Mouse (Mus musculus) heart, embryonic 10.5 days (tissue): ENCODE measurements around the gene Zyg11b. TPM values are rescaled to one million over a fixed set of nuclear protein-coding genes. Genes with fewer than 3 reads are reported as not detected.

Source experiments
- DNase-seq: peaks from one replicate; pipeline ENCODE4 v3.0.0-alpha.2; 2017; ENCODE audit warnings: low spot score
- H3K27ac ChIP-seq: fragments of 300-500 bp; sonication (generic); 2 replicates; pipeline ENCODE4 v1.5.1; 2016; ENCODE audit warnings: mild to moderate bottlenecking
- H3K27me3 ChIP-seq: fragments of 300-500 bp; sonication (generic); 2 replicates; pipeline ENCODE4 v1.6.1; 2016; ENCODE audit warnings: mild to moderate bottlenecking; ENCODE audit not compliant: poor library complexity, insufficient read depth, severe bottlenecking
- H3K36me3 ChIP-seq: fragments of 300-500 bp; sonication (generic); 2 replicates; pipeline ENCODE4 v1.6.1; 2016; ENCODE audit warnings: mild to moderate bottlenecking, moderate library complexity
- H3K4me1 ChIP-seq: fragments of 300-500 bp; sonication (generic); 2 replicates; pipeline ENCODE4 v1.6.1; 2016; ENCODE audit warnings: mild to moderate bottlenecking
- H3K4me3 ChIP-seq: fragments of 300-500 bp; sonication (generic); 2 replicates; pipeline ENCODE4 v1.5.1; 2016; ENCODE audit warnings: mild to moderate bottlenecking, moderate library complexity
- H3K9me3 ChIP-seq: fragments of 300-500 bp; sonication (generic); 2 replicates; pipeline ENCODE4 v1.6.1; 2016; ENCODE audit warnings: mild to moderate bottlenecking, moderate library complexity
- WGBS: fragments of 180-500 bp; shearing (Covaris S2); methylation state at CpG from one replicate; pipeline ENCODE4 v1.1.7; 2016; 5-methylcytosine and 5-hydroxymethylcytosine counted together
- polyA plus RNA-seq: library from polyadenylated mRNA; unstranded; fragments of >200 nt; fragmentation: Nextera tagmentation; extraction: Ambion mirVana; gene quantifications from 2 replicates; pipeline ENCODE4 v1.2.1, GENCODE M21; 2016

Gene Zyg11b
- polyA plus RNA-seq, 1 experiment from 2014 or later = 7.8 TPM

- H3K4me1 ChIP-seq = peaks cover 10% of the 10 kb centered on the region
- H3K27me3 ChIP-seq = peaks cover 26% of the 10 kb centered on the region
- no peaks in the 10 kb centered on the region for H3K36me3 ChIP-seq
- no peaks in the 10 kb centered on the region for H3K9me3 ChIP-seq
- no peak overlapping the region for H3K27ac ChIP-seq
- no peak overlapping the region for H3K4me3 ChIP-seq
- no peak for DNase-seq
- WGBS = 79% methylated on average over 2 of the region's 2 CpGs
Measured at GRCm38 (mm10) chr4:108213023-108213422, 87.9 kb downstream of the Zyg11b start.

- no peaks in the 10 kb centered on the region for H3K9me3 ChIP-seq
- DNase-seq = no peak
- H3K27me3 ChIP-seq = no peaks in the 10 kb centered on the region
- no peaks in the 10 kb centered on the region for H3K4me1 ChIP-seq
- H3K36me3 ChIP-seq = no peaks in the 10 kb centered on the region
- WGBS = 80% methylated on average over 6 of the region's 6 CpGs
- H3K27ac ChIP-seq = no peak overlapping the region
- no peak overlapping the region for H3K4me3 ChIP-seq
Measured at GRCm38 (mm10) chr4:108204629-108205028, 96.3 kb downstream of the Zyg11b start.

- Histone ChIP-seq H3K4me1 (0 out of 2 replicates have a peak, but pooled peaks cover 4% of the 10 kb centered on the region), H3K27me3 (no peaks in the 10 kb centered on the region), H3K36me3 (no peaks in the 10 kb centered on the region), H3K4me3 (no peak overlapping the region), H3K9me3 (no peaks in the 10 kb centered on the region), H3K27ac (no peak overlapping the region)
- 60% methylated on average over 2 of the region's 2 CpGs for WGBS
- no peak for DNase-seq
Measured at GRCm38 (mm10) chr4:108199236-108199635, 101.7 kb downstream of the Zyg11b start.

GRCm38 (mm10) chr4:108196277-108196855, 104.5 kb downstream of the Zyg11b start:
- no peaks in the 10 kb centered on the region for H3K36me3 ChIP-seq
- WGBS = 63% methylated on average over 6 of the region's 6 CpGs
- 0 out of 2 replicates have a peak, but pooled peaks cover 4% of the 10 kb centered on the region for H3K4me1 ChIP-seq
- H3K9me3 ChIP-seq = no peaks in the 10 kb centered on the region
- DNase-seq = no peak
- 0 out of 2 replicates have a peak overlapping the region, but pooled peaks have one; percentile 12 for H3K27ac ChIP-seq
- no peaks in the 10 kb centered on the region for H3K27me3 ChIP-seq
- H3K4me3 ChIP-seq = no peak overlapping the region

GRCm38 (mm10) chr4:108192821-108193323, 108.0 kb downstream of the Zyg11b start:
- WGBS = 82% methylated on average over 2 of the region's 2 CpGs
- Histone ChIP-seq H3K27ac (no peak overlapping the region), H3K4me1 (0 out of 2 replicates have a peak, but pooled peaks cover 4% of the 10 kb centered on the region), H3K4me3 (no peak overlapping the region), H3K27me3 (no peaks in the 10 kb centered on the region), H3K9me3 (no peaks in the 10 kb centered on the region), H3K36me3 (no peaks in the 10 kb centered on the region)
- no peak for DNase-seq

- DNase-seq = no peak
- Histone ChIP-seq H3K27ac (no peak overlapping the region), H3K36me3 (no peaks in the 10 kb centered on the region), H3K27me3 (no peaks in the 10 kb centered on the region), H3K9me3 (no peaks in the 10 kb centered on the region), H3K4me1 (no peaks in the 10 kb centered on the region), H3K4me3 (no peak overlapping the region)
- 58% methylated on average over 1 of the region's 1 CpGs for WGBS
Measured at GRCm38 (mm10) chr4:108182278-108182677, 118.6 kb downstream of the Zyg11b start.

Other genes with a start within 250 kb of the Zyg11b start
- gene Podn, start 204.7 kb downstream of the Zyg11b start, polyA plus RNA-seq = 0.21 and 0.48 TPM in 2 replicates
- gene Scp2, start 156.1 kb downstream of the Zyg11b start, polyA plus RNA-seq = 179 and 191 TPM in 2 replicates
- gene Echdc2, start 135.7 kb downstream of the Zyg11b start, polyA plus RNA-seq = 15.3 and 19.2 TPM in 2 replicates
- not detected in 2 replicates for gene Zyg11a, start 83.0 kb downstream of the Zyg11b start, polyA plus RNA-seq
- 58.4 and 61.1 TPM in 2 replicates for gene Coa7, start 27.0 kb upstream of the Zyg11b start, polyA plus RNA-seq
- gene Shisal2a, start 82.3 kb upstream of the Zyg11b start, polyA plus RNA-seq = 3.0 and 3.5 TPM in 2 replicates
- gene Gpx7, start 105.9 kb upstream of the Zyg11b start, polyA plus RNA-seq = 54.3 and 58.8 TPM in 2 replicates
- 44.6 and 79.6 TPM in 2 replicates for gene Tut4, start 158.3 kb upstream of the Zyg11b start, polyA plus RNA-seq